Mouse (Mus musculus) 416B (cell line): ENCODE measurements around the gene Brsk2.

ENCODE experiments used
- DNase-seq: peaks from one replicate; pipeline ENCODE4 v3.0.0; 2011; ENCODE audit warnings: low read depth

The Brsk2 gene

GRCm38 (mm10) chr7:141956174-141956566 is 6.6 kb downstream of the Brsk2 start:
- no peak for DNase-seq

DNA sequence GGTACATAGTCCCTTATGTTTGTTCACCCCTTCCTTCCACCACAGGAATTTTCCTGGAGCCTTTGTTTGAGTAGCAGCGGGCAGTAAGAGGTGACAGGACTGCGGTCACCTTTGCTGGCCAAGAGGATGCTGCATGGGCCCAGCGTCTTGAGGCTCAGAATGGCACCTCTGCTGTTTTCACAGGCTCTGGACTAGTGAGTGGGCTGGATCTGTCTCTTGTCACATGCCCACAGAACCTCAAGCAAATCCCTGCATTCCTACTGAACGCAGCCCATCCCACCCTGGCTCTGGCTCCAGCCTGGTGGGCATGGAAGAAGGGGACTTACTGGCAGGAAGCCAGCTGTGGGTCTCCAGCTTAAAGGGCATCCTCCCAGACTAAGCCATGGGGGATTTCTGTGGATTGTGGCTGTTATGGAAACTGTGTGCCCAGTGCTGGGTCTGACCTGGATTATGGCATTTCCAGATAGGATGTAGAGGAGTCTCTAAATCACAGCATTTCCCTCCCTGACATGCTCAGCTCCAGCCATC is 8.0 kb downstream of the Brsk2 start:
- DNase-seq: no peak

GRCm38 (mm10) chr7:141958211-141958610 is 8.7 kb downstream of the Brsk2 start:
- no peak for DNase-seq

- DNase-seq: peak; percentile 27
These were observed 9.6 kb downstream of the Brsk2 start for GRCm38 (mm10) chr7:141959133-141959532.

DNA sequence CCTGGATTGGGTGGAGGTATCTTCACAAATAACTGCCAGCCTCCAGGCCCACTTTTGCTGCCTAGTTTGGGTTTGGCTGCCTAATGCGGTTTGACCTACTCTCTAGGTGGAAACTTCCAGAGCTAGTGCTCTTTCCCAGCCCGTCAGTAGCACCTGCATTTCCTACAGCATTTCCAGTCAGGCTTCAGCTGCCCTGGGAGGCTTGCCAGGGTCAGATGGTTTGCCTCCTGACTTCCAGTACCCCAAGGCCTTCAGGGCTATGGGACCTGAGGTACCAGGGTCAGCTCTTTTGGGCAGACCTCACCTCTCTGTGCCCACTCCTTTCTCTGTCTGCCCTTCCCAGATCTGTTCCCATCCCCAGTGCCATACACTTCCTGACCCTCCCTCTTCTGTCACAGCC is 11.4 kb downstream of the Brsk2 start:
- DNase-seq: no peak

GRCm38 (mm10) chr7:141961491-141961890 is 11.9 kb downstream of the Brsk2 start:
- DNase-seq: no peak

- DNase-seq: no peak
These were observed 13.0 kb downstream of the Brsk2 start for GRCm38 (mm10) chr7:141962521-141962920.

DNA sequence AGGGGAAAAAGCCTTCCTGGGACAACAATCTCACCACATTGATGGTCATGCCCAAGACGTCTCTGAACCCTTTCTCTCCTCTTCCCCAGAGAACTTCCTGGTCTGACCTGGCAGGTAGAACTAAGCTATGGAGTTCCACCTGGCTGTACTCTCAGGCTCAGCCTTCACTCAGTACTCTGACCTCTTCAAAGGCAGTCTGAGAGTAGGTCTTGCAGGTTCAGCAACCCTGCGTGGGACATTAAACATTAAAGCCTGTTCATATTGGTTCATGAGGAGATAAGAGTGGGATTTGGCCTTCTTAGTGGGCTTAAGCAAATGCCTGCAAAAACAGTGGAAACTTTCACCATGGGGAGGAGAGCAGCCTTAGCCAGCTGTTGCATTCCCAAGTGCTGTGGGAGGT is 16.7 kb downstream of the Brsk2 start:
- DNase-seq: no peak

DNA sequence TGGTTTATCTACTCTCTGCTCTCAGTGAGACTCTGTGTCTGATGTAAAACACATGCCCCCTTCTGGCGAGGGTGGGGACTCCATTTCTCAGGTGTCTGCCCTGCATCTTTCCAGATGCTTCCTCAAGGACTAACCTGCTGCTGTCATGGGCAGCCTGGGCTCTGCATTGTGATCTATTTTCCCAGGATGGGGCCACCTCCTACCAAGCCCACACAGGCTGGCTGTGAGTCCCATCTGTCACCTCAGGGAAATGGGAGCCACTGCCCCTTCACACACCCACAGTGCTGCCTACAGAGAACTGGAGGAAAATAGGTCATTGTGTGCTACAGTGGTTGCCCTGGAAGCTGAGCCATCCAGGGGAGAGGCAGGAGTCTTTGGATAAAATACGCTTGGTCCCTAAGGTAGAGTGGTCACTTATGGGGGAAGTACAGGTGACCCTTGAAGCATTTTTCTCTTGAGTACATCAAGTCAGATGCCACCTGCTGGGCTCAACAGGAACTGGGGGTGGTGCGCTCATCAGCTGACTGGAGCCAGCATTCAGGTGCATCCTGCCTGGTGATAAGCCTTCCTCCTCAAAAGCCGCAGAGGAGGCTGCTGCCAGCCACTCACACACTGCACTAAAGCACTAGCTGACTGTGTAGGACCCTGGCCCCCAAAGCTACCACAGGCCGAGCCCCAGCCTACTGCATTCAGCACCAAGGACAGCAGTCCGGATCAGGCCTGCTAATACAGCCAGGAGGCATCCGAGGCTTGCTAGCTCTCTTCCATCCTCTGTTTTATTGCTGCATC is 23.5 kb downstream of the Brsk2 start:
- peak; percentile 62 for DNase-seq

- no peak for DNase-seq
These were observed 28.5 kb downstream of the Brsk2 start for GRCm38 (mm10) chr7:141978003-141978402.

GRCm38 (mm10) chr7:141979247-141979646 is 29.7 kb downstream of the Brsk2 start:
- DNase-seq: no peak

DNA sequence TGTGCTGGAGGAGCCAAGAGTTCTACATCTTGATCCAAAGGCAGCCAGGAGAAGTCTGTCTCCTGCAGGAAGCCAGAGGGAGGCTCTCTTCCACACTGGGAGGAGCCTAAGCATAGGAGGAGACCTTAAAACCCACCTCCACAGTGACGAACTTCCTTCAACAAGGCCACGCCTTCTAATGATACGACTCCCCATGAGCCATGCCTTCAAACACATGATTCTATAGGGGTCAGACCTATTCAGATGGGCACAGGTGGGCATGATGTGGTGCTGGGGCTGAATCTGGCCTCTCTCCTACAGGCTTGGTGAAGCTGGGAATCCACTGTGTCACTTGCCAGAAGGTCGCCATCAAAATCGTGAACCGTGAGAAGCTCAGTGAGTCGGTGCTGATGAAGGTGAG is 31.7 kb downstream of the Brsk2 start:
- no peak for DNase-seq

DNA sequence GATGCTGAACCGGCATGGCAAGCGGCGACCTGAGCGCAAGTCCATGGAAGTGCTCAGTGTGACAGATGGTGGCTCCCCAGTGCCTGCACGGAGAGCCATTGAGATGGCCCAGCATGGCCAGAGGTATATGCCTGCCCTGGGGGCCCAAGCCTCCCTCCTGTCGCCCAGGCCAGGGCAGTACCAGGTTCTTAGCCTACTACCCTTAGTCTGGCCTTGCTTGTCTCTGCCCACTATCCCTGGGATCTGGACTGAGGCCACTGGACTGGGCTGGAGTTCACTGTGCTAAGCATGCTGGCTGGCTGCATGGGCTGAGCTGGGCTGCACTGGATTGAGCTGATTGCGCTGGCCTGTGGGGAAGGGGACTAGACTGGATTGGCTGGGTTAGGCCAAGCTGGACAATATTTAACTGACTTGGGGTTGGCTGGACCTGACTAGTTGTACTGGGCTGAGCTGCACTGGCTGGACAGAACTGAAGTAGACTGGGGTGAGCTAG is 38.8 kb downstream of the Brsk2 start:
- DNase-seq: no peak

- no peak for DNase-seq
These were observed 41.6 kb downstream of the Brsk2 start for GRCm38 (mm10) chr7:141991183-141991582.

DNA sequence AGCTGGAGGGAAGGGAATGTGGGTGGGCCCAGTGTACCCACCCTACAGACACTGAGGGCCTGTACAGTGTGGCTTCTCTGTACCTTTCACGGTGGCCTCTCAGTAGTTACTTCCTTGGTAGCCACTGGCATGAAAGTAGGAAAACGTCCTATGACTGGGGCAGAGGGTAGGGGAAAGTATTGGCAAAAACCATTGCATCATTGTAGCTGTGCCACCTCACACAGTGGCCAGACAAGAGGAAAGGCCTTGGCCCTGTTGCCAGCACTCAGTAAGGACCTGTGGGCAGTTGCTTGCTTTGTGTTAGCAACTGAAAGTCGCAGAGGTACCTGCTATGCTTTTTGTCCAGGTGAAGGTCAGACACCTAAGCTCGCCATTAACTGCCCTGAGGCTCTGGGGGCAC is 44.6 kb downstream of the Brsk2 start:
- DNase-seq: no peak

GRCm38 (mm10) chr7:142000661-142001060 is 51.1 kb downstream of the Brsk2 start:
- no peak for DNase-seq

DNA sequence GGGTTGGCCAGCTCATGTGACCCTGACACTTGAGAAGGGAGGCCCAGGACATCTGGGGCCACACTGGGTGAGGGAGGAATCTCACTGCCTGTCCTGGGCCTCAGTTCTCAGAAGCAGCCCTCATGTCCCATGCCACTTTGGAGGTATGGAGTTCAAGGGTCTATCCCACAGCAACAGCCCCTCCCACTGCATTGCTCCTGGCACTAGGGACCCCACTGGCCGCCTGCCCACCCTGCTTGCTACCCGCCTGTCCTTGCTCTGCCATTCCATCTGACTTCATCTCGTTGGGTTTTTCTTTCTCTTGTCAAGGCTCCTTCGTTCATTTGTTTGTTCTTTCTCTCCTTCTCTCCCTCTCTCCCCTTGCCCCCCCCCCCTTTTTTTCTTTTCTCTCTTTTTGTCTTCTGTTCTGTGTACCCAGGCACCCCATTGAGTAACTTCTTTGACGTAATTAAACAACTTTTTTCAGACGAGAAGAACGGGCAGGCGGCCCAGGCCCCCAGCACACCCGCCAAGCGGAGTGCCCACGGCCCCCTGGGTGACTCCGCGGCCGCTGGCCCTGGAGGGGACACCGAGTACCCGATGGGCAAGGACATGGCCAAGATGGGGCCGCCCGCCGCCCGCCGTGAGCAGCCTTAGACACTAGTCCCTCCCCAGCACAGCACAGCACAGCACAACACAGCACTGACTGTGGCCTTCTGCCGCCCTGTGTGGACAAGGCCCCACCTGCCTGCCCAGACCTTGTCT is 52.2 kb downstream of the Brsk2 start:
- no peak for DNase-seq

GRCm38 (mm10) chr7:142016562-142016961 is 67.0 kb downstream of the Brsk2 start:
- DNase-seq: peak; percentile 68

DNA sequence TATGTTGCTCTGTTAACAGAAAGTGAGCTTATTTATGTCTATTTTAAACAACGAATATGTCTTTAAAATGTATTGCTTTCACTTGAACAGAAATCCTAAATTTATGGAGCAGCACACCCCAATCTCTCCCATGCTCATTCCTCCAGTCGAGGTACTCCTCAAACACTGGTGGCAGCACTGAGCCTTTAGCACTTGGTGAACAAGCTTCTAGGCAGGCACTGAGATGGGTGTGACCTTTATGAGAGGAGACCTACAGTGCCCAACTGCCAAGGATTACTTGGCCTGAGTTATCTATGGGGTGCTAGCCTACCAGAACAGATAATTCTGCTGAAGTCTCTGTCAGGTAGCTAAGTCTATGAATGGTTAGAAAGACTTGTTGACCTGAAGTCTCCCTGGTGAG is 70.1 kb downstream of the Brsk2 start:
- peak; percentile 18 for DNase-seq

- no peak for DNase-seq
These were observed 71.3 kb downstream of the Brsk2 start for GRCm38 (mm10) chr7:142020827-142021226.

DNA sequence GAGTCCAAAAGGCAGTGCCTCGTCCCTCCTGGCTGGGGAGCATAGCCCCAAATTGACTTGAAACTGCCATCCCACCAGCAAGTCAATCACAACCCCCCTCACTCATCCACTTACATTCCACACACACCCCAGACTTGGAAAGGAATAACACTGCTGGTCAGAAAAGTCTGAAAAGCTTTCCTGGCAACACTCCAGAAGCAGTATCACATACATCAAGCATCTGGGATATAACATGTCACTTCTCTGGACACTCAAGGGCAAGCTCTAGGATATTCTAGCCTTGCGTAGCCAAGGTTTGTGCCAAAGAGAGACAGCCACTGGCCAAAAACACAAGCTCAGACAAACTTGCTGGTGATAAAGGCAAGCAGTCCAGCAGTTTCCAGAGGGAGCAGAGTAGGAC is 75.6 kb downstream of the Brsk2 start:
- DNase-seq: no peak

DNA sequence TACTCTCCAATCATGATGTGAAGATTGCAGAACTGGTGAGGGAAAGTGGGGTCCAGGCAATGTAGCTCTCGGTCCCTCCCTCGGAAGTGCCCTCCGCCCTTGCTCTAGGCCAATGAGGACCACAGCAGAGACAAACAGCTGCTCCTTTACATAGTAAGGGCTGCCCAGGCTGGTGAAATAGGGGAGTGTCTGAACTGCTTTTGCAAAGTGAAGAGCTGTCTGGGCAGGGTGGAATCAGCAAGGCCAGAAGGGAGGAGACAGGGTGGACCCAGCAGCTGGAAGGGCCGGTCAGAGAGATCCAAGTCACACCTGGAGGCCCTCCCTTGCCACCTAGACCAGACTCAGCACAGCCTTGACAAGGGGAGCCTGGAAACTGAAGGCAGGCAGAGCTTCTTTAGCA is 76.4 kb downstream of the Brsk2 start:
- no peak for DNase-seq

DNA sequence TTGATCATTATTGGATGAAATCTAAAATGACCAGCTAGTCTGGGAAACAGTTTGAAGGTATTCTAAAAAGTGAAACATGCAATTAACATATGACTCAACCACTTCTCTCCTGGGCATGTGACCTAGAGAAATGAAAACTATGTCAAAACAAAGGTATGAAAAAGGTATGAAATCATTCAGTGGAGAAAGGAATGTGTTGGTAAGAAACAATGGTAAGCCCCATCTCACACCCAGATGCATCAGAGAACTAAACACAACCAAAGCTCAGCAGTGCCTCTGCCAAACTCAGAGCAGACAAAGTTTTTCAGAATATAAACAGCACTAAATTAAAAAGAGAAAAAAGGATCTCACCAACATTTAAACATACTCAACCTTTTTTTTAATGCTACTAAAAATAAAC is 80.5 kb downstream of the Brsk2 start:
- DNase-seq: no peak
